Mouse (Mus musculus) heart, postnatal 0 days (tissue): Measurements from ENCODE around the gene Egfr.

ENCODE experiments used
- CTCF ChIP-seq: IDR thresholded peaks from 2 replicates; pipeline ENCODE4 v1.5.1; 2016; ENCODE audit warnings: antibody characterized with exemption, control low read depth, low read depth
- EP300 ChIP-seq: IDR thresholded peaks from 2 replicates; pipeline ENCODE4 v1.6.1; 2016; ENCODE audit warnings: antibody characterized with exemption, low read depth

DNA sequence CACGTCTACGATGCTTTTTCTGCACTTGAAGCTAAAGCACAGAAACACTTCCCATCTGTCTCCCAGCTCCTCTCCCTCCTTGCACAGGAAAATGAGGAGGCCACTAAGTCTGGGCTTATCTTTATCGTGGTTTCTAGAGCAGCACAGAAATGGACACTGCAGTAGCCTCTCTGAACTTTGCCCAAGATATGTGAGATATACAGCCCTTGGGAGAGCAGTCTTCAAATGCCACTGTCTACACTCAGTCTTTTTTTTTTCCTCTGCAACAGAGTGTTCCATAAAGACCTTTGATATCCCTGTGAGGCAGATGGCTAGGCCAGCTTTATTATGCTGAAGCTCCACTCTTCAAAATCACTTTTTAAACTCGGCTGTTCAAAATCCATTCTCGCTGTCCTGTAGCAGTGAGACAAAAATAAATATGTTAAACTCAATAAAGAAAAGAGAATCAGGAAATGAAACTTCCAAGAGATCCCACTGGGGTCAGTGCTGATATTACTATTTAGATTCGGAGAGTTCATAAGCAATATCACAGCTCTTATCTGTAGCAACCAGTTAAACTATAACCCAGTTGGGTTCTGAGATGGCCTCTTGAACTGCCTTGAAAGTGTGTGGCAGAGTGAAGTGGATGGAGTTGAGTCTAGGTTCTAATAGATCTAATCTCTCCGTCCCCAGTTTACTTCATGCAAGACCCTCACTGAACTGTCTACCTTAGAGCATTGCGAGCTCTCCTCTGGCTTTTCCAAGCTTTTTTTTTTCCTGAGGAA is 148.8 kb downstream of the Egfr start:
- TF ChIP-seq CTCF (no peak), EP300 (no peak)
